Mouse (Mus musculus) neutrophil, adult 83 days (primary cell): Measurements from ENCODE around the gene Itgb7. TPM values are rescaled to one million over a fixed set of nuclear protein-coding genes. Genes with fewer than 3 reads are reported as not detected.

Experiments used
- total RNA-seq, 2 experiments: library from RNA; stranded (reverse); gene quantifications; one replicate each; pipeline ENCODE4 v1.2.4; 2023

The Itgb7 gene
- 100 to 1,000 TPM; 220 to 236 TPM for total RNA-seq

DNA sequence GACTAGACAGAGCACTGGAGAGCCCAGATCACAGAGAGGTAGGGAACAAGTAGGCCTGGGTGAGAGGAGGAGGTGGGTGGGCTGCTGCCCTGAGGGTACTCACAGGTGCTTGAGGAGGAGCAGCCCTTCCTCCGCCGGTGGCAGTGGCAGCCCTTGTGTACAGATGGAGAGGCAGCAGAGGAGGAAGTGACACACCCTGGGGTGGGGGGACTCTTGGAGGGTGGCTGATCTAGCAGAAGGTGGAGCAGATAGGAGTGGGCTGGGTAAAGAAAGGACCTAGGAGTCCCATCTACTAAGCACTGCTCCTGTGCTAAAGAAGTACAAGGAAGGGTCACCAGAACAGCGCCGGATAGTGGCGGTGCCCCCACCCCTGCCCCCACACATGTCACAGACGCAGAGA is at the start of gene Itgb7:
Itgb7 (minus strand) TSS at position 197 of the 400 bp plus-strand sequence.

DNA sequence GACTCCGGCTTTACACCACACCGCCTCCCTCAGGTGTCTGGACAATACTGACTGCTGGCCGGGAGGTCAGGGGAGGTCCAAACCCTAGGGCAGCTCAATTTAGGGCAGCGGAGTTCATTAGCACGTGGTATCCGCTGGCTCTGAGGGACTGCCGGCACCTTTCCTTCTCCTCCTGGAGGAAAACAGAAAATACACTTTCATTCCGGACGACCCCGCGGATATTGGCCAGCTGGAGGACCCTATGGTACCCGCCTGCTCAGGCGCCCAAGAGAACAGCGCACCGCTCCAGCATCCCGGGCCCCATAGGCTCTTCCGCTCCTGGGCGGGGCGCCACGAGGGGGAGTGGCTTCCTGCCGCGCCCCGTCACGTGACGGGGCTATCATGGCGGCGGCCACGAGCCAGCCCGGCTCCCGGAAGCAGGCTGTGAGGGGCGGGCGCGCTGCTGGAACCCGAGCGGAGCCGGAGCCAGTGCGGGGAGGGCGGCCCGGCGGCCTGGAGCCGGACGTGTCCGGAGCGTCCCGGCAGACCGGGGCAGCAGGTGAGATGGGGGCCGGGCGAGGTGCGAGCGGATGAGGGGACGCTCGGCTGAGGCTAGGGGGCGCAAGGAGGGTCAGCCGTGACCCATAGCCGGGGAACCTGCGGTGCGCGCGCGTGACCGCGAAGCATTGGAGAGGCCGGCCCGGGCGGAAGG is 47.5 kb upstream of the Itgb7 start, which contains the start of gene Mfsd5:
Mfsd5 (plus strand) TSS at position 363 of the 691 bp plus-strand sequence.

DNA sequence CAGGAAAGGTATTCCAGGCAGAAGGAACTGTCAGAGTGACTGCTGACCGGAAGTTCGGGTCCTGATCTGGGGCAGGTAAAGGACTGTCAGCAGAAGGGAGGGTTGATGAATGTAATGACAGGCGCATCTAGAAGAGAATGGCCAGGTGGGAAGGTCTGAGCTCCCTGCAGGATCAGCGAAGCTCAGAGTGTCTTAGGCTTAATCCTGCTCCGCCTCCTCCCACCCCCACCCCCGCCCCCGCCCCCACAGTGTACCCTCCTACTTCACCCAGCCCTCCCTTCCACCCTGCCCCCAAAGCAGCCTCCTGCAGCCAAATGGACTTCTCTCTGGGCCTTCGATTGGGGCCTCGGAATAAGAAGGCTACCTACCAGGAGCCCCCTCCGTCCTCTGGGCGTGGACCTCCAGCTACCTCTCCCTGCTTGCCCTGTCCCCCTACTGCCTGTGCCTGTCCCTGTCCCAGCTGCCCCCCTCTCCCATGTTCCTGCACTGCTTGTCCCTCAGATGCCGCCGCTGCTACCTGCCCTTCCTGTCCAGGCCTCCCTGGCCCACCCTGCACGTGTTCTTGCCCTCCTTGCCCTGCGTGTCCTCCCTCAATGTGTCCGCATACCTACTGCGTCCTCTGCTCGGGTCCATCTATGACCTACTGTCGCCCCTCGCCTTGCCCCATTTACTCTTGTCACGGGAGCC is 38.7 kb upstream of the Itgb7 start, which contains the start of gene Gm9918:
Gm9918 (plus strand) TSS at position 290 of the 687 bp plus-strand sequence.

DNA sequence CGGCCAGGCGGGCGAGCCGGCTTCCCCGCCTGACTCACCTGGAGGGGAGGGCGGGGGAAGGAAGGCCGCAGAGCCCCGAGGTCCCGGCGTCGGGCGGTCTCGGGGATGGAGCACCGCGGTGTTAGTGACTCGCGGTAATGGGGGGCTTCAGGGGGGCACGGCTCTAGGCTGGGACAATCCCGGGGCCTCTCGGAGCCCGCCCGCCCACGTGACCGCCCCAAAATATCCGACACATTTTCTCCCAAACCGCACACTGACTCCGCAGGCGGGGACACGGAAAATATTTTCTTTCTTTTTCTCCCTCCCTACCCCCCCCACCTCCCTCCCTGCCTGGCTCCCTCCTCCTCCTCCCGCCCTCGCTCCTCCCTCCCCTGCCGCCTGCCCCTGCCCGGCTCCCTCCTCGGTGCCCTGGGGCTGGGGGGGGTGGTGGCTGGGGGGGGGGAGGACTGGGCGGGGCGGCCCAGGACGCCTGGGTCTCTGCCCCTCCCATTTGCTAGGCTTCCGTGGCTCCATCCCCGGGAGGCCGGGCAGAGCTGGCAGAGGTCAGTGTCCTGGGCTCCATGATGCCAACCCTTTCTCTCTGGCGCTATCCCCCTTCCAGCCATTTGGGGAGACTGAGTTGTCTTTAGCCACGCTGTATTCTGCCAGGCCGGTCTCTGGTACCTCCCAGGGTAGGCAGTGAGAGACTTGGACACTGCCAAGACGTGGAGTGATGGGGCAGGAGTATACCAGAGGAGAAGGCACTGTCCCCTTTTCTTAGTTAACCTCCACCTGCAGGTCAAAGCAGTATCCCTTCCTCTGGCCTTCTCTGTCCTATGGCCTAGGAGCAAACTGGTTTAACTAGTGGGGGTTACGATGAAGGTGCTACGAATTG is 25.7 kb upstream of the Itgb7 start, which contains the start of gene Rarg:
Rarg (minus strand) TSS at position 316 of the 874 bp plus-strand sequence.

GRCm38 (mm10) chr15:102204674-102205505 is 26.9 kb downstream of the Itgb7 start, which contains the start of gene Csad:
Gene Csad, minus strand, starts transcription at chr15:102204724.

GRCm38 (mm10) chr15:102202971-102203834 is 28.5 kb downstream of the Itgb7 start, which contains the start of gene Zfp740:
Gene Zfp740, plus strand, starts transcription at chr15:102203249.

Other genes with a start within 250 kb of the Itgb7 start
- not detected for gene Krt8, start 227.5 kb downstream of the Itgb7 start, total RNA-seq
- gene Krt18, start 203.8 kb downstream of the Itgb7 start, total RNA-seq = under 1 TPM; 0.46 to 0.94 TPM
- gene Eif4b, start 158.2 kb downstream of the Itgb7 start, total RNA-seq = 100 to 1,000 TPM; 134 to 139 TPM
- gene Tns2, start 131.5 kb downstream of the Itgb7 start, total RNA-seq = under 1 TPM; 0.53 to 0.64 TPM
- 10 to 100 TPM; 23.0 to 23.2 TPM for gene Spryd3, start 95.7 kb downstream of the Itgb7 start, total RNA-seq
- gene Igfbp6, start 87.6 kb downstream of the Itgb7 start, total RNA-seq = under 1 TPM; 0.31 to 0.38 TPM
- 1 to 10 TPM; 1.6 to 1.8 TPM for gene Soat2, start 81.4 kb downstream of the Itgb7 start, total RNA-seq
- gene Zfp740, start 28.7 kb downstream of the Itgb7 start, total RNA-seq = 10 to 100 TPM; 74.2 to 76.8 TPM
- 10 to 100 TPM; 16.8 to 20.8 TPM for gene Csad, start 27.2 kb downstream of the Itgb7 start, total RNA-seq
- gene Rarg, start 25.6 kb upstream of the Itgb7 start, total RNA-seq = 10 to 100 TPM; 41.1 to 42.1 TPM
- not detected for gene Gm9918, start 38.6 kb upstream of the Itgb7 start, total RNA-seq
- 10 to 100 TPM; 34.6 to 35.3 TPM for gene Mfsd5, start 47.5 kb upstream of the Itgb7 start, total RNA-seq
- gene Espl1, start 64.3 kb upstream of the Itgb7 start, total RNA-seq = 10 to 100 TPM; 46.9 to 47.3 TPM
- 100 to 1,000 TPM; 250 to 257 TPM for gene Pfdn5, start 94.2 kb upstream of the Itgb7 start, total RNA-seq
- gene Myg1, start 99.8 kb upstream of the Itgb7 start, total RNA-seq = 10 to 100 TPM; 33.5 to 38.1 TPM
- gene Aaas, start 118.8 kb upstream of the Itgb7 start, total RNA-seq = 10 to 100 TPM; 34.6 to 43.0 TPM
- under 1 TPM; 0.68 to 0.84 TPM for gene Sp7, start 135.2 kb upstream of the Itgb7 start, total RNA-seq
- gene Sp1, start 174.2 kb upstream of the Itgb7 start, total RNA-seq = 100 to 1,000 TPM; 108 to 111 TPM
- 1 to 10 TPM in 1 of 2 experiments, not detected in 1; 2.0 TPM for gene Amhr2, start 213.4 kb upstream of the Itgb7 start, total RNA-seq
- gene Prr13, start 227.1 kb upstream of the Itgb7 start, total RNA-seq = 100 to 1,000 TPM; 305 to 384 TPM
- gene Pcbp2, start 238.6 kb upstream of the Itgb7 start, total RNA-seq = 100 to 1,000 TPM; 519 to 536 TPM